Mouse (Mus musculus): ENCODE results near the gene Wdr47. TPM values are rescaled to one million over a fixed set of nuclear protein-coding genes. Genes with fewer than 3 reads are reported as not detected.
"Not testable (repeated sequence)": the region's sequence is repeated elsewhere in the genome, so short reads cannot be mapped to it uniquely, and the experiment has no call there.

Gene Wdr47
- total RNA-seq, 2 experiments from 2014 or later, result 184 to 186 TPM

- peak; percentile 40 for DNase-seq
- intact Hi-C loops (cut with DNase I), result no loop called here
These were observed 747 bp downstream of the Wdr47 start for GRCm38 (mm10) chr3:108591530-108592522.

GRCm38 (mm10) chr3:108608906-108609305, 17.8 kb downstream of the Wdr47 start:
- intact Hi-C loops (cut with DNase I), result no loop called here
- DNase-seq, result no peak

- DNase-seq, result no peak
These were observed 43.7 kb downstream of the Wdr47 start for GRCm38 (mm10) chr3:108634761-108635160.

GRCm38 (mm10) chr3:108639412-108639811, 48.3 kb downstream of the Wdr47 start:
- DNase-seq, result no peak
- intact Hi-C loops (cut with DNase I), result loop anchor here (5.0 kb wide), 1 partner anchor 37 kb away; no protein-coding TSS in a partner anchor

More at GRCm38 (mm10) chr3:108634761-108635160, 43.7 kb downstream of the Wdr47 start:
- intact Hi-C loops (cut with DNase I), result loop anchor here (5.0 kb wide), 1 partner anchor 32 kb away; no protein-coding TSS in a partner anchor

DNA sequence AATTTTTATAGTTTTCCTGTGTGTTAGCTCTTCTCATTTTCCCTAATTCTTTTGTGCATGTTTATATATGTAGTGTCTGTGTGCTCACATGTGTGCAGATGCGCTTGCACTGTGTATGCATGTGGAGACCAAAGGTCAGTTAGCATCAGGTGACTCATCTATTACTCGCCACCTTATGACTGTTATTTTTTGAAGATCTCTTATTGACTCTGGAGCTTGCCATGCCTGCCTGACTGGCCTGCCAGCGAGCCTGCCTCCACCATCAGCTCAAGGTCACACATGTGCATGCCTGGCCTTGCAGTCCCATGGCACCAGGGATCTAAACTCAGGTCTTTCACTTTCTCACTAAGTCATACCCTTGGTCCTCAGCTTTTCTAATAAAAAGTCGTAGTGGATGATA, 49.9 kb downstream of the Wdr47 start:
- no peak for DNase-seq
- intact Hi-C loops (cut with DNase I), result no loop called here

- no peak for DNase-seq
- intact Hi-C loops (cut with DNase I), result no loop called here
These were observed 53.8 kb downstream of the Wdr47 start for GRCm38 (mm10) chr3:108644856-108645255.

- intact Hi-C loops (cut with DNase I), result no loop called here
- peak; percentile 38 for DNase-seq
These were observed 55.0 kb downstream of the Wdr47 start for GRCm38 (mm10) chr3:108646036-108646435.

DNA sequence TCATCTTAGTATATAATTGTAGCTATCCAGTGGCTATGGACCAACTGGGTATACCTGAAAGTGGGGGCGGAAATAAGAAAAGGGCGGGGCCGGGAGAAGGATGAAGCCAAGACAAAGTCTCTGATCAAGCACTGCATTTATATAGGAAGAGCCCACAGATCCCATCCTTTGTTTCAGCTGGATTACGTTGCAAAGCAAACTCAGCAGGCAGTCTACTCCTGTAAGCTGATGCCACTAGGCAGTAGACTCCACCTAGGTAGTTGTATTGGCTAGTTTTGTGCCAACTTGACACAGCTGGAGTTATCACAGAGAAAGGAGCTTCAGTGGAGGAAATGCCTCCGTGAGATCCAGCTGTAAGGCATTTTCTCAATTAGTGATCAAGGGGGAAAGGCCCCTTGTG, 56.6 kb downstream of the Wdr47 start:
- intact Hi-C loops (cut with DNase I), result not testable (repeated sequence)

GRCm38 (mm10) chr3:108652866-108653642, 62.0 kb downstream of the Wdr47 start:
- intact Hi-C loops (cut with DNase I), result no loop called here
- no peak for DNase-seq

More for the DNA sequence above, 56.6 kb downstream of the Wdr47 start:
- not testable (repeated sequence) for DNase-seq

DNA sequence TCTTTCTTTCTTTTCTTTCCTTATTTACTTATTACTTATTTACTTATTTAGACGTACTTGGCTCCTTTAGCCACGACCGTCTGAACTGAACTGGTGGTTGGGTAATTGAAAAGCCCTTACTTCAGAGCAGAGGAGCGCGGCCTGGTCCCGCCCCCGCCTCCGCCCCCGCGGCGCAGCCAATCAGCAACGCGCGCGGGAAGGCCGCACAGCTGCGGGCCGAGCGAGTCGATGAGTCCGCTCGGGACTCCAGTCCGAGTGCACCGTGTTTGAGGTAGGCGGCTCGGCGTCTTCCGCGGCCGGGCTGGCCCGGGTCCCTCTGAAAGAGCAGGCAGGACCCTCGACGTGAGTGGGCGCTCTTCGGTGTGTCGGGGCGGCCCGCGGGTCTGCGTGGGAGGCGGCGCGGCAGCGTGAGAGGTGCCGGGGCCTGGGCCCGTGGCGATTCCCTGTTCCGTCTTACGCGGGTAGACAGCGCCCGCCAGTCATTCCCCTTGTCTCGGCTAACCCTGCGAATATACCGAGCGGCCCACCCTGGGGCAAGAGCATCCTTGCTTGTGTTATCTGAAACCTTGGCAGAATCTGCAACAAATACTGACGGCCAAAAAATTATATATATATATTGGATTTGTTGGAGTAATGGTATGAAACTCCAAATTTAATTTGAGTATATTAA, 62.8 kb downstream of the Wdr47 start, which contains the start of gene Clcc1:
Clcc1 (plus strand) TSS at position 204 of the 670 bp plus-strand sequence.
- DNase-seq, result peak; percentile 95
- intact Hi-C loops (cut with DNase I), result no loop called here

DNA sequence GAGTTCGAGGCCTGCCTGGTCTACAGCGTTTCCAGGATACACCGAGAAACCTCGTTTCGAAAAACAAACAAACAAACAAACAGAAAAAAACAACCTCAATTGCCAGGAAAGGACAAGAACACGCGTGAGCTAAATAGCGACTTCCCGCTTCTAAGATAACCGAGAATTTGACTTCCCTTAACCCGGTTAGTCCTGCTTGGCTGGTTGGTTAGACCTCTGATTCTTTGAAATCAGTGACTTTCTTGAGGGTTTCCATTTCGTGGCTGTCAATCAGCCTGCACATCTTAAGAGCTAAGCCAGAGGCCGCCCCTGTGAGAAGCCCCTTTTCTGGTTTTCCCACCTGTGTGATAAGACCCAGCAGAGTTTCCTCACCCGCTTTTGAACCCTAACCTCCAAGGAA, 63.5 kb downstream of the Wdr47 start:
- intact Hi-C loops (cut with DNase I), result no loop called here
- no peak for DNase-seq

GRCm38 (mm10) chr3:108655486-108655885, 64.4 kb downstream of the Wdr47 start:
- DNase-seq, result no peak
- intact Hi-C loops (cut with DNase I), result no loop called here

DNA sequence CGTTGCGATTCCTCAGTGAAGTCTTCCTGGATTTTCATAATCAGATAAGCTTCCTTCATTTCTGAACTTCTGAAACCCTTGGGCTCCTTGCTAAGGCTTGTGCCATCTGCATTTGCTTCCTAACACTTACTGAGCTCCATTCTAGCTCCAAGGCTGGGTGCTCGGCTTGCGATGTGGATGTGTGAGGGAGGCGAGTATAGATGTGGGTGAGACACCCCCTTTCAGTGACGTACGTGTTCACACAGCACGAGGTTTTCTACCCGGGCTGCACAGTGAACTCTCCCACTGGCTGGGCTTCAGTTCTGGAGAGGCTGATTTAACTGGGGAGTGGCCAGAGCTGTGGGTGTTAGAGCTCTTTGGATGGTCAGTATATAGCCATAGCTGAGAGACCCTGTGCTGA, 67.5 kb downstream of the Wdr47 start:
- intact Hi-C loops (cut with DNase I), result no loop called here
- no peak for DNase-seq

DNA sequence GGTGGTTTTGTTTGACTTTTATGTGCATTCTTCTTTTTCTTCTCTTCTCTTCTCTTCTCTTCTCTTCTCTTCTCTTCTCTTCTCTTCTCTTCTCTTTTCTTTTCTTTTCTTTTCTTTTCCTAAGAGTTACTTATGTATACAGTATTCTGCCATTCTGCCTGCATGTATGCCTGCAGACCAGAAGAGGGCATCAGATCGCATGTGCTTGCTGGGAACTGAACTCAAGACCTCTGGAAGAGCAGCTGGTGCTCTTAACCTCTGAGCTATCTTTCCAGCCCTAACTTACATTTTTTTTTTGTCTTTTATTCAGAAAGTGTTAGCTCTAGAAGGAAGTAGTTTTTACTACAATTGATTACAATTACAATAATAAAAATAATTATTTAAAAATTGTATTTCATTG, 69.9 kb downstream of the Wdr47 start:
- intact Hi-C loops (cut with DNase I), result no loop called here
- DNase-seq, result no peak

- intact Hi-C loops (cut with DNase I), result loop anchor here (5.0 kb wide), 1 partner anchor 859 kb away; no protein-coding TSS in a partner anchor
- DNase-seq, result peak; percentile 53
These were observed 85.5 kb downstream of the Wdr47 start for GRCm38 (mm10) chr3:108676616-108677015.

DNA sequence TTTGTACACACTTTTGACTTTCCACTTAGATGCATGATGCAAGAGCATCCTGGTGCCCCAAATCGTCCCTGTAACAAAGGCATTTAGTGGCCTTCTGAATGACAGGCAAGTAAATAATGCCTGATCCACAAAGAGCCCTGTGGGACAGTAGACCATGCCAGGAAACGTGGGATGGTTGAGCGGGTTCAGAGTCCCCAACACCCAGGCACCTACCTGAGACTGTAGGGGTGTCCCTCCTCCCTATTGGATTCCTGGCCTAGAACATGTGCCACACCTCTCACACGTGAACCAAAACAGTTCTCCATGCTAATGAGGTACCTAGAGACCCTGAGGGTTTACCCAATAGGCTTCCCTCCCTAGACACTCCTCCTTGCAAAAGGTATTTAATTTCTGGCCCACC, 89.9 kb downstream of the Wdr47 start:
- intact Hi-C loops (cut with DNase I), result no loop called here

DNA sequence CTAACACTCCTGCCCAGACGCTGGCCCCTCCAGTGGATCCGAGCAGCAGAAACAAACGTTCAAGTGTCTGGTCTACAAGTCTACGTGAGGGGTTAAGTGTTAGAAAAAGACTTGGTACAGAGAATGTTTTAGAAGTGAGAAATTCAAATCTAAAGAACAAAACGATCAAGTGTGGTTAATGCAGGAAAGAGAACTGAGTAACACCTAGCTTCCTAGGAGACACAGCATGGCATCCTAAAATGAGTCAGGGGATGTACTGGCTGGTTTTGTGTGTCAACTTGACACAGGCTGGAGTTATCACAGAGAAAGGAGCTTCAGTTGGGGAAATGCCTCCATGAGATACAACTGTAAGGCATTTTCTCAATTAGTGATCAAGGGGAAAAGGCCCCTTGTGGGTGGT, 92.5 kb downstream of the Wdr47 start:
- intact Hi-C loops (cut with DNase I); DNase-seq: not testable (repeated sequence)

More for the DNA sequence above, 89.9 kb downstream of the Wdr47 start:
- DNase-seq, result no peak

DNA sequence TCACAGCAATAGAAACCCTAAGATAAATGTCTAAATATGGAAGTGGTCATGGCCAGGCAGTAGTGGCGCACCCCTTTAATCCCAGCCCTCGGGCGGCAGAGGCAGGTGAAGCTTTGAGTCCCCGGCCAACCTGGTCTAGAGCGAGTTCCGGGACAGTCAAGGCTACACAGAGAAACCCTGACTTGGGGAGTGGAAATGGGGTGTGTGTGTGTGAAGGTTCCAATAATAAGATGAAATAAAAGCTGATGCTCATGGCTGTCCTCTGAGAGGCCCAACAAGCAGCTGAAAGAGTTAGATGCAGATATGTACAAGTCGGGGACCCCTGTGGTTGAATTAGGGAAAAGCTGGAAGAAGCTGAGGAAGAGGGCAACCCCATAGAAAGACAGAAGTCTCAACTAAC, 94.6 kb downstream of the Wdr47 start:
- DNase-seq, result no peak
- intact Hi-C loops (cut with DNase I), result no loop called here

- intact Hi-C loops (cut with DNase I), result no loop called here
- peak; percentile 15 for DNase-seq
These were observed 97.9 kb downstream of the Wdr47 start for GRCm38 (mm10) chr3:108689015-108689441.

DNA sequence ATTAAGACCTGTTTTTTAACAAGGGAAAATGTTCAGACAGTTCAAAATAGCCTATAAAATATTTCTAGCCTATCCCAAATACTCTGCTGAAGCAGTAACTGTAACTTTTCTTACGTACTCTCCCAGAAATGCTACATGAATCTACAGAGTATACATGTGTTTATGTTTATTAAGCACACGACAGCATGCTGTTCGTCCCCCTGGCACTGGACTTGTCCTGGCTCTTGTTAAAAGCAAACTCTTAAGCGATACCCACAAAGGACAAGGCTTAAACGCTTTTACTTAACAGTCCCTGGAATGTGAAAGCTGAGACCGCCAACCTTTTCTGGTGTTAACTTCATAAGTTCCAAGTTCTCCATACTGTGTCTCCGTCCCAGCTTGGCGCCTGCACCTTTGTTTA, 98.4 kb downstream of the Wdr47 start:
- DNase-seq, result no peak
- intact Hi-C loops (cut with DNase I), result no loop called here

DNA sequence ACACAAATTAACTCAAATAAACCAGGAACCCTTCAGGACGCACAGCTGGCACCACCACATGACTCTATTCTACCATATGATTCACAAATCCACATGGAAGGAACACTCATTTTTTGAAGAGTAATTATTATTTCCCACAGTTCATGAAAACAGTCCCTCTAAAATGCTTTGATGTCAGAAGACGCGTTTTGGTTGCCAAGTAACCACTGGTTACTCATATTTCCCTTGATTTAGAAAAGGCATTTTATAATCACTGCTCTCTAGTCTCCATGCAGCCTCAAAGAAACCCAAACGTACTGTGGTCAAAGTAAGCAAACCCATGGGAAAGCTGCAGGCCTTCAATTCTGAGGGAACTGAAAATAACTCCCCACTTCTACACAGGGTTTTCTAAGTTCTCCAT, 98.9 kb downstream of the Wdr47 start:
- DNase-seq, result no peak
- intact Hi-C loops (cut with DNase I), result no loop called here
